Mouse (Mus musculus) left cerebral cortex, postnatal 25 days (tissue): ENCODE results near the gene Slc47a1. TPM values are rescaled to one million over a fixed set of nuclear protein-coding genes. Genes with fewer than 3 reads are reported as not detected.

Experiments
- total RNA-seq, 2 experiments: library from RNA; stranded (reverse); gene quantifications; 2 replicates each; pipeline ENCODE4 v1.2.3; 2021

The Slc47a1 gene
- total RNA-seq, 2 experiments from 2014 or later, result 1.7 to 2.6 TPM

Other genes starting within 250 kb of the Slc47a1 start
- 100 to 1,000 TPM; 202 to 220 TPM for gene Usp22, start 203.3 kb downstream of the Slc47a1 start, total RNA-seq
- gene Aldh3a1, start 170.8 kb downstream of the Slc47a1 start, total RNA-seq, result 1 to 10 TPM; 1.9 to 2.1 TPM
- gene Aldh3a2, start 110.9 kb downstream of the Slc47a1 start, total RNA-seq, result 10 to 100 TPM; 48.2 to 49.2 TPM
- under 1 TPM; 0.14 to 0.37 TPM for gene Slc47a2, start 35.5 kb downstream of the Slc47a1 start, total RNA-seq
- gene Rnf112, start 75.8 kb upstream of the Slc47a1 start, total RNA-seq, result 100 to 1,000 TPM; 296 to 321 TPM
- 1 to 10 TPM; 4.2 to 5.5 TPM for gene Mfap4, start 107.1 kb upstream of the Slc47a1 start, total RNA-seq
- 10 to 100 TPM; 19.1 to 26.9 TPM for gene Mapk7, start 116.1 kb upstream of the Slc47a1 start, total RNA-seq
- 10 to 100 TPM; 43.2 to 44.9 TPM for gene B9d1, start 126.8 kb upstream of the Slc47a1 start, total RNA-seq
- 100 to 1,000 TPM; 118 to 133 TPM for gene Epn2, start 201.3 kb upstream of the Slc47a1 start, total RNA-seq